Mouse (Mus musculus): ENCODE measurements around the gene Optn. TPM values are rescaled to one million over a fixed set of nuclear protein-coding genes. Genes with fewer than 3 reads are reported as not detected.
A peak's percentile ranks its signal among the peaks of the same experiment; 100 is the strongest.

The Optn gene
- polyA plus RNA-seq, 1 experiment from 2014 or later, result 17.0 TPM

DNA sequence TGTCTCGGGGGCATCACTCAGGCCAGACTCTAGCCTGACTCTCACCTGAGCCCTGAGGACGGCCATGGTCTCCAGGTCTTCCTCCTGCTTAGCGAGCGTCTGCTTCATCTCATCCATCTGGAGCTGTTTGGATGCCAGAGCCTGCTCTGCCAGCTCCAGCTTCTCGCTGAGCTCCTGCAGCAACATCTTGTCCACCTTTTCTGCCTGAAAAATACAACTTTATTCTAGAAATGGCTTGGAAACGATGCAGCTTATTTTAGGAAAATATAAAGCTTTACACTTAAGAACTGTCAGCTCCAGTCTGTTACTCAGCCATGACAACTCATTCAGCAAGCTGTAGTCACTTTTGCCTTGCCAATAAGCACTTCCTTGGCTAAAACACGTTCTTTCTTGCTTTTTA lies 32.6 kb downstream of the Optn start:
- Histone ChIP-seq H3K9me3 (ENCODE audit: control insufficient read depth, low read length) (no peaks in the 10 kb centered on the region), H3K4me2 (replicated peaks; ENCODE audit: low read depth) (no peak overlapping the region), H3K9ac (ENCODE audit: low read length) (no peak overlapping the region), H3K27me3 (ENCODE audit: control insufficient read depth, insufficient read depth, low read length) (no peaks in the 10 kb centered on the region), H3K4me1 (replicated peaks; ENCODE audit: control insufficient read depth, insufficient read depth) (no peaks in the 10 kb centered on the region), H3K27ac (replicated peaks) (no peak overlapping the region), H3K36me3 (ENCODE audit: control insufficient read depth, insufficient read depth, low read length) (no peaks in the 10 kb centered on the region), H3K4me3 (ENCODE audit: low read depth, low read length) (no peak overlapping the region)
- ATAC-seq (ENCODE audit: low FRiP score, low TSS enrichment) (no peak), DNase-seq (ENCODE audit: low spot score) (no peak)
- WGBS, result 83% methylated on average over 7 of the region's 7 CpGs
- no peak for TF ChIP-seq CTCF (IDR thresholded peaks at IDR 0.05; ENCODE audit: low read depth)
- TF ChIP-seq EP300 (optimal IDR thresholded peaks at IDR 0.05), result no peak

DNA sequence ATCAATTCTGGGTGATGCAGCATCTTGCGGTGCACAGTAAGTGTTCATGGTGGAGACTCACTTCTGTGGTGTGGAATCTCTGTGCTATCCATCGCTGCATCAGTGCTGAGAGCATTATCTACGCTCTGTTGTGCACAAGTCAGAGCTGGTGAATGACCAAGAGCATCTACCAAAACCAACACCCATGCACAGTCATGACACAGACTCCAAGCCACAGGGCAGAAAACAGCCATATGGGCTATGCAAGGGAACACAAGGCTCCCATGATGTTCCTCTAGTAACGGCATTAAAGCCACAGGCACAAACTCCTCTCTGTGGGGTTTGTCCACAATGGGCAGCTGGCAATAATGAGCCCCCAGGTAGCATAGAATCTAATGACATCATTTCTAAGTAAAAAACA lies 34.0 kb downstream of the Optn start:
- Histone ChIP-seq H3K9ac (ENCODE audit: low read length) (no peak overlapping the region), H3K4me3 (ENCODE audit: low read depth, low read length) (no peak overlapping the region), H3K27ac (replicated peaks) (no peak overlapping the region), H3K9me3 (ENCODE audit: control insufficient read depth, low read length) (no peaks in the 10 kb centered on the region), H3K4me2 (replicated peaks; ENCODE audit: low read depth) (no peak overlapping the region), H3K4me1 (replicated peaks; ENCODE audit: control insufficient read depth, insufficient read depth) (no peaks in the 10 kb centered on the region), H3K27me3 (ENCODE audit: control insufficient read depth, insufficient read depth, low read length) (no peaks in the 10 kb centered on the region), H3K36me3 (ENCODE audit: control insufficient read depth, insufficient read depth, low read length) (no peaks in the 10 kb centered on the region)
- WGBS, result 90% methylated on average over 4 of the region's 4 CpGs
- no peak for DNase-seq (ENCODE audit: low spot score)
- TF ChIP-seq EP300 (optimal IDR thresholded peaks at IDR 0.05), result no peak
- TF ChIP-seq CTCF (IDR thresholded peaks at IDR 0.05; ENCODE audit: low read depth), result no peak
- ATAC-seq (ENCODE audit: low FRiP score, low TSS enrichment), result no peak

DNA sequence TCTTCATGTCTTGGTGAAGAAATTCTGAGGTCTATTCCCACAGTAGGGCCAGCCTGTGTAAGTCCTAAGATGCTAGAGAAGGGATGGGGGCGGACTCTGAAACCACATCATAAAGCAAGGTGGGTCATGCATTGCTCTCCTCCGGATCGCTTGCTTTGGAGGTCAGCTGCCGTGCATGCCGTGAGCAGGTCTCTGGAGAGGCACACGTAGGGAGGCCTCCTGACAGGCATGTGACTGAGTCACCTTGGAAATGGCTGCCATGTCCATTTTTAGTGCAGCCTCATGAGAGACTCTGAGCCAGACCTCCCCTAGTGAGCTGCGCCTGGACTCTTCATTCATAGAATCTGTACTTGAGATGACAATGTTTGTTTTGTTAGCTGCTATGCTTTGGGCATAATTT lies 35.8 kb downstream of the Optn start:
- TF ChIP-seq EP300 (optimal IDR thresholded peaks at IDR 0.05) (no peak), CTCF (IDR thresholded peaks at IDR 0.05; ENCODE audit: low read depth) (no peak)
- no peak overlapping the region for H3K9ac ChIP-seq (ENCODE audit: low read length)
- H3K4me1 ChIP-seq (replicated peaks; ENCODE audit: control insufficient read depth, insufficient read depth), result no peaks in the 10 kb centered on the region
- 85% methylated on average over 7 of the region's 7 CpGs for WGBS
- ATAC-seq (ENCODE audit: low FRiP score, low TSS enrichment), result no peak
- H3K27me3 ChIP-seq (ENCODE audit: control insufficient read depth, insufficient read depth, low read length), result no peaks in the 10 kb centered on the region
- no peaks in the 10 kb centered on the region for H3K36me3 ChIP-seq (ENCODE audit: control insufficient read depth, insufficient read depth, low read length)
- no peaks in the 10 kb centered on the region for H3K9me3 ChIP-seq (ENCODE audit: control insufficient read depth, low read length)
- H3K27ac ChIP-seq (replicated peaks), result no peak overlapping the region
- DNase-seq (ENCODE audit: low spot score), result no peak
- H3K4me3 ChIP-seq (ENCODE audit: low read depth, low read length), result no peak overlapping the region
- H3K4me2 ChIP-seq (replicated peaks; ENCODE audit: low read depth), result no peak overlapping the region

DNA sequence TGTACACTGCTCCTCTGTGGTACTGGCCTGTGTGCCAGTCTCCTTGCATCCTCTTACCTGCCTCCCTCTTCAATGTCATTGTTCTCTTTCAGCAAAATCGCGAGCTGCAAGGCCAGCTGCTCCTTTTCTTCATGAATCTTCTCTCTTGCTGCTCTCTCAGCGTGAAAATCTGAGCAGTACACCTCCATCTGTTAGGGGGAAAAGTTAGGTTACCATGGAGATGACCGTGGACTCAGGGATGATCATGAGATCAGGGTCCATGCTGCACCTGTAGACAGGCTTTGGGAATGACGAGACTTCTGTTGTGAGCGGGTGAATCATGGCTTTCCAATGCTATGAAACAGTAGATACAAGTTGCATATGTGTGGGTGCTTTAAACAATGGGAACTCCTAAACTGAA lies 36.8 kb downstream of the Optn start:
- Histone ChIP-seq H3K36me3 (ENCODE audit: control insufficient read depth, insufficient read depth, low read length) (no peaks in the 10 kb centered on the region), H3K9me3 (ENCODE audit: control insufficient read depth, low read length) (no peaks in the 10 kb centered on the region), H3K4me3 (ENCODE audit: low read depth, low read length) (no peak overlapping the region), H3K27ac (replicated peaks) (no peak overlapping the region), H3K9ac (ENCODE audit: low read length) (no peak overlapping the region), H3K27me3 (ENCODE audit: control insufficient read depth, insufficient read depth, low read length) (no peaks in the 10 kb centered on the region), H3K4me2 (replicated peaks; ENCODE audit: low read depth) (no peak overlapping the region), H3K4me1 (replicated peaks; ENCODE audit: control insufficient read depth, insufficient read depth) (no peaks in the 10 kb centered on the region)
- ATAC-seq (ENCODE audit: low FRiP score, low TSS enrichment) (no peak), DNase-seq (ENCODE audit: low spot score) (no peak)
- TF ChIP-seq EP300 (optimal IDR thresholded peaks at IDR 0.05) (no peak), CTCF (IDR thresholded peaks at IDR 0.05; ENCODE audit: low read depth) (no peak)
- WGBS, result 70% methylated on average over 6 of the region's 6 CpGs

DNA sequence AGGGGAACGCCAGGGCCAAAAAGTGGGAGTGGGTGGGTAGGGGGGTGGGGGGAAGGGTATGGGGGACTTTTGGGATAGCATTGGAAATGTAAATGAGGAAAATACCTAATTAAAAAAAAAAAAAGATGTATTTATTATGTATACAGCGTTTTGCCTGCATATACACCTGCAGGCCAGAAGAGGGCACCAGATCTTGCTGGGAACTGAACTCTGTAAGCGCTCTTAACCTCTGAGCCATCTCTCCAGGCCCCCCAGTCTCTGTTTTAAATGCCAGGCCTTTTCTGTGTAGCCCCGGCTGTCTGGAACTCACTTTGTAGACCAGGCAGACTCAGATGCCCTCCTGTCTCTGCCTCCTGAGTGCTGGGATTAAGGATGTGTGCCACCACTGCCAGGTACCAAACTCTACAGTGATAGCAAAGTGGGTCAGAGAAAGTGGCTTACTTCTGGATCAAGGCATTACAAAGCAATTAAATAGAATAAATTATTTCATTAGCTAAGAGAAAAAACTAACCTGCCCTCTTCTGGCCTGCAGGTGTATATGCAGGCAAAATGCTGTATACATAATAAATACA lies 38.6 kb downstream of the Optn start:
- ATAC-seq (ENCODE audit: low FRiP score, low TSS enrichment) (no peak), DNase-seq (ENCODE audit: low spot score) (no peak)
- Histone ChIP-seq H3K36me3 (ENCODE audit: control insufficient read depth, insufficient read depth, low read length) (no peaks in the 10 kb centered on the region), H3K27ac (replicated peaks) (no peak overlapping the region), H3K4me1 (replicated peaks; ENCODE audit: control insufficient read depth, insufficient read depth) (no peaks in the 10 kb centered on the region), H3K4me3 (ENCODE audit: low read depth, low read length) (no peak overlapping the region), H3K27me3 (ENCODE audit: control insufficient read depth, insufficient read depth, low read length) (no peaks in the 10 kb centered on the region), H3K4me2 (replicated peaks; ENCODE audit: low read depth) (no peak overlapping the region), H3K9me3 (ENCODE audit: control insufficient read depth, low read length) (no peaks in the 10 kb centered on the region), H3K9ac (ENCODE audit: low read length) (no peak overlapping the region)
- peak; percentile 49 for TF ChIP-seq CTCF (IDR thresholded peaks at IDR 0.05; ENCODE audit: low read depth)
- no peak for TF ChIP-seq EP300 (optimal IDR thresholded peaks at IDR 0.05)
- WGBS, result 62% methylated on average over 3 of the region's 4 CpGs

DNA sequence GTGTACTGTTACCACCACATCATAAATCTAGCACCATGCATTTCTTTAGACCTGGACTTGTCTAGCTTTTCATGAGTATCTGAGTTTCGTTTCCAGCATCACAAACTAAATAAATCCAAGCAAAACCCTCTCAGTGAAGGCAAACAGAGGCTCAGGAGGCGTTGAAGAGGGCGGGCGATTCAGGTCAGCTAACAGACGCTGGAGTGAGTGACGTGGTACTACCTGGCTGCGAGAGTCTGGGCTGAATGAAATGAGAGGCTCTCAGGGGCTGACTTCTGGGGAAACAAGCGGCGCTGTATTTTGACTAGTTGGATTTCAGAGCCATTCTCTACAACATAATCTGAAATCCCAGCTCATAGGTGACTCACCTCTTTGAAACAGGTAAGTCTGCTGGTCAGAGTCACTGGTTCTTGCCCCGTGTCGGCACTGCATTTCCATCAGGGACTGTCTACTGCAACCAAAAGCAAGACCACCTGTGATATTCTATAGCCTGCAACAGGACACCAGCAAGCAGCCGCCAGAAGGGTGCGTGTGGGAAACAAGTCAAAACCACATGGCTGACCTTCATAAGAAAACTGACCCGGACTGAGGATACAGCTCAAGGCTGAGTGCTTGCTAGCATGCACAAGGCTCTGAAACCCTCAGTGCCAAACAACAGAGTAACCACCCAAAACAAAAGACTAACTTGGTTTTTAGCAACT lies 40.0 kb downstream of the Optn start:
- Histone ChIP-seq H3K4me3 (ENCODE audit: low read depth, low read length) (no peak overlapping the region), H3K9ac (ENCODE audit: low read length) (0 out of 2 replicates have a peak overlapping the region, but pooled peaks have one; percentile 23), H3K36me3 (ENCODE audit: control insufficient read depth, insufficient read depth, low read length) (no peaks in the 10 kb centered on the region), H3K27me3 (ENCODE audit: control insufficient read depth, insufficient read depth, low read length) (no peaks in the 10 kb centered on the region), H3K4me2 (replicated peaks; ENCODE audit: low read depth) (no peak overlapping the region), H3K27ac (replicated peaks) (no peak overlapping the region), H3K9me3 (ENCODE audit: control insufficient read depth, low read length) (no peaks in the 10 kb centered on the region), H3K4me1 (replicated peaks; ENCODE audit: control insufficient read depth, insufficient read depth) (no peaks in the 10 kb centered on the region)
- no peak for TF ChIP-seq EP300 (optimal IDR thresholded peaks at IDR 0.05)
- ATAC-seq (ENCODE audit: low FRiP score, low TSS enrichment) (peak; percentile 60; the same call in 1 of the 2 replicates), DNase-seq (ENCODE audit: low spot score) (peak; percentile 69)
- WGBS, result 48% methylated on average over 14 of the region's 14 CpGs
